Mouse (Mus musculus): ENCODE results near the gene Fam131a. TPM values are rescaled to one million over a fixed set of nuclear protein-coding genes. Genes with fewer than 3 reads are reported as not detected.

Fam131a gene
- polyA plus RNA-seq, 1 experiment from 2014 or later = 48.6 TPM

GRCm38 (mm10) chr16:20710370-20710769 lies 17.3 kb downstream of the Fam131a start:
- Histone ChIP-seq H3K9me3 (replicated peaks) (no peaks in the 10 kb centered on the region), H3K9ac (replicated peaks) (no peak overlapping the region), H3K36me3 (peaks cover 56% of the 10 kb centered on the region), H3K4me3 (replicated peaks) (no peak overlapping the region), H3K27me3 (replicated peaks) (no peaks in the 10 kb centered on the region), H3K4me1 (peaks cover 27% of the 10 kb centered on the region), H3K4me2 (no peak overlapping the region), H3K27ac (replicated peaks) (no peak overlapping the region)
- 95% methylated on average over 11 of the region's 11 CpGs for WGBS
- no peak for ATAC-seq (ENCODE audit: low FRiP score)

DNA sequence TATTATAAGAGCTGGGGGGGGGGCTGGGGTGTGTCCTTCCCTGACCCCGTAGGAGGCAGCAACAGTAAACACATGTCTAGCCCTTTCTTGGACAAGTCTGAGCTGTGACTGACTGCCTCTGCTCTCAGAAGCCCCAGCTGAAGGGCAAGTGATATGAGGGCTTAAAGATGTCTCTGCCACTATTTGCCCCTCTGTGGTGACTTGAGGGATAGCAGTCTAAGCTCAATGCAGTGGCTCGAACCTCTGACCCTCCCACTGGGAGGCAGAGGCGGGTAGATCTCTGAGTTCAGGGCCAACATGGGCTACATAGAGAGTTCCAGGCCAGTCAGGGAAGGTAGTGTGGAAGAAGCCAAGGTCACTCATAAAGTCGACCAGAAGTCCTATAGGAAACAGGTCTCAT lies 17.8 kb downstream of the Fam131a start:
- peaks cover 52% of the 10 kb centered on the region for H3K36me3 ChIP-seq
- ATAC-seq (ENCODE audit: low FRiP score) = no peak

GRCm38 (mm10) chr16:20712190-20712589 lies 19.1 kb downstream of the Fam131a start:
- no peaks in the 10 kb centered on the region for H3K27me3 ChIP-seq (replicated peaks)
- no peak overlapping the region for H3K4me2 ChIP-seq
- ATAC-seq (ENCODE audit: low FRiP score) = no peak
- H3K4me1 ChIP-seq = peaks cover 39% of the 10 kb centered on the region
- no peak overlapping the region for H3K27ac ChIP-seq (replicated peaks)
- peaks cover 40% of the 10 kb centered on the region for H3K36me3 ChIP-seq
- 80% methylated on average over 9 of the region's 9 CpGs for WGBS
- no peak overlapping the region for H3K4me3 ChIP-seq (replicated peaks)
- H3K9me3 ChIP-seq (replicated peaks) = no peaks in the 10 kb centered on the region
- H3K9ac ChIP-seq (replicated peaks) = no peak overlapping the region

More for the DNA sequence above, 17.8 kb downstream of the Fam131a start:
- Histone ChIP-seq H3K4me1 (peaks cover 30% of the 10 kb centered on the region), H3K27me3 (replicated peaks) (no peaks in the 10 kb centered on the region), H3K4me2 (no peak overlapping the region), H3K4me3 (replicated peaks) (no peak overlapping the region), H3K27ac (replicated peaks) (no peak overlapping the region), H3K9me3 (replicated peaks) (no peaks in the 10 kb centered on the region), H3K9ac (replicated peaks) (no peak overlapping the region)
- 84% methylated on average over 4 of the region's 4 CpGs for WGBS

DNA sequence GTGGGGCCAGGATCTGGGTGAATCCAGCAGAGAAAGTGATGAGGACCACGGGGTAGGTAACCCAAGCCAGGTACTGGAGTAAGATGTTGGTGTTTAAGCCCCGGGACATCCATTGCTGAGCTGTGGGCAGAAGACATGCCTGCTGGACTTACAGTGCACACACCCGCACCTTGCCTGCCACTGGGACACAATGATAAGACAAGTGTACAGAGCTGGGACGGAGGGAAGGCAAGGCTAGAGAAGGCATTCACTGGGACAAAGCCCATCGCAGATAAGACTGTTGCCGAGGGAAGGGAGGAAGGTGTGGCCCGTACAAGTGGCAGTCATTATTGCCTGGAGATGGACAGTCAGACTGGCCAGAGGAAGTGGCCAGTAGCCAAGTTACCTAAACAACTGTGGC lies 19.8 kb downstream of the Fam131a start:
- peaks cover 33% of the 10 kb centered on the region for H3K36me3 ChIP-seq
- WGBS = 90% methylated on average over 7 of the region's 7 CpGs
- no peak for ATAC-seq (ENCODE audit: low FRiP score)

DNA sequence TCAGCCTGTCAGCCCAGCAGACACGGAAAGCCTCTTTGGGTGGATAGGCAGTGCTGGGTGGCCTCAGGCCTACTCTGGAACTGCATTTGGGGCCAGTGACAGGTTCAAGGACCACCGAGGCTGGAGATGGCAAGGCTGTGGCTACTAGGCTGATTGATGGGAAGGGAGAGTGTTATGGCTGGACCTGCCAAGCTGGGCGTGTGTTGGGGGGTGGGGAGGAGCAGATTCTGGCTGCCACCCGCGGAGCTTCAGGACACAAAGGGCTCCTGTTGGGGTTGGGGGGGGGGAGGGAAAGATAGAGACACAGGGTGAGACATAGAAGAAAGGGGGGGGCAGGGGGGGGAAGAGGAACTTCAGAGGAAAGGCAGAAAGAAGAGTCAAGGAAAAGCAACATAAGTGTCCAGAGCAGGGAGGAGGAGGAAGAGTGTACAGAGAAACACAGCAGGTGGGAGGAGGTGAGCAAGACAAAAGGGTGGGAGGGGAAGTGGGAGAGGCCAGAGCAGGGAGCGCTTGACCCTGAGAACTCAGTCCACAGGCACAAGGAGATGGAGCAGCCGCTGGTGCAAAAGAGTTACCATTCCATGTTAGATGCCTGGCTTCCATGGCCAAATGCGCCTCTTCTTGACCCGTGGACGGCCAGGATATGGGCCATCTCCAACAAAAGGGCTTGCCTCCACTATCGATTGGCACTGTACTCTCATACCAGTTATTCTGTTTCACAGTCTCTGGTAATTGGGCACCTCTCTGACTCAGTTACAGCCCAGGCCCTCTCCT lies 21.5 kb downstream of the Fam131a start:
- Histone ChIP-seq H3K36me3 (peaks cover 28% of the 10 kb centered on the region), H3K4me1 (peaks cover 50% of the 10 kb centered on the region), H3K9ac (replicated peaks) (peak overlapping the region; percentile 63), H3K4me3 (replicated peaks) (peak overlapping the region; percentile 55), H3K27me3 (replicated peaks) (no peaks in the 10 kb centered on the region), H3K27ac (replicated peaks) (no peak overlapping the region), H3K4me2 (peak overlapping the region; percentile 95), H3K9me3 (replicated peaks) (no peaks in the 10 kb centered on the region)
- WGBS = 30% methylated on average over 11 of the region's 11 CpGs
- ATAC-seq (ENCODE audit: low FRiP score) = no peak

More for the DNA sequence above, 19.8 kb downstream of the Fam131a start:
- Histone ChIP-seq H3K9me3 (replicated peaks) (no peaks in the 10 kb centered on the region), H3K4me1 (peaks cover 41% of the 10 kb centered on the region), H3K4me3 (replicated peaks) (no peak overlapping the region), H3K27ac (replicated peaks) (no peak overlapping the region), H3K4me2 (no peak overlapping the region), H3K27me3 (replicated peaks) (no peaks in the 10 kb centered on the region), H3K9ac (replicated peaks) (no peak overlapping the region)

DNA sequence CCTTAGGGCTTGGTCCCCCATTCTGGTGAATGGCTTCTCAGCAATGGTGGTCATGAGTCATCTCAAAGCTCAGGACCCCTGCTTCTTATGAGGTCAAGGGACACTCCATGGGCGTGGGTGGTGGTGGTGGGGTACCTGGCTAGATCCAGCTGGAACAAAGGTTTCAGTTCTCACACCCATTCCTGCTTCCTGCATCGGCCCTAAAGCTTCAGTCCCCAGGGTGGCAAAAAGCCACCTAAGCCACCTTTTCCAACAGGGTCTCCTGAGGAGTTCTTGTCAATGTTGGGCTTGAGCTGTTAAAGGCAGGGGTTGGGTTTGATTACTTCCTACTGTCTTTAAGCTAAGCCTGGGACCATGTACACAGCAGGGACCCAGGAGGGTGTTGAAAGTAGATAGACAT lies 22.1 kb downstream of the Fam131a start:
- H3K4me3 ChIP-seq (replicated peaks) = peak overlapping the region; percentile 55
- 68% methylated on average over 2 of the region's 2 CpGs for WGBS
- peak overlapping the region; percentile 94; the same call in 1 of the 2 replicates for H3K27ac ChIP-seq (replicated peaks)
- H3K4me1 ChIP-seq = peaks cover 50% of the 10 kb centered on the region
- no peak for ATAC-seq (ENCODE audit: low FRiP score)
- H3K4me2 ChIP-seq = peak overlapping the region; percentile 95
- H3K27me3 ChIP-seq (replicated peaks) = no peaks in the 10 kb centered on the region
- peaks cover 29% of the 10 kb centered on the region for H3K36me3 ChIP-seq
- H3K9ac ChIP-seq (replicated peaks) = peak overlapping the region; percentile 63
- no peaks in the 10 kb centered on the region for H3K9me3 ChIP-seq (replicated peaks)

GRCm38 (mm10) chr16:20715566-20715965 lies 22.5 kb downstream of the Fam131a start:
- under 1% methylated on average over 12 of the region's 12 CpGs for WGBS
- ATAC-seq (ENCODE audit: low FRiP score) = no peak
- no peaks in the 10 kb centered on the region for H3K27me3 ChIP-seq (replicated peaks)

GRCm38 (mm10) chr16:20715976-20716840 lies 23.2 kb downstream of the Fam131a start:
- Histone ChIP-seq H3K4me1 (peaks cover 50% of the 10 kb centered on the region), H3K4me3 (replicated peaks) (peak overlapping the region; percentile 55), H3K27ac (replicated peaks) (peak overlapping the region; percentile 94), H3K36me3 (peaks cover 24% of the 10 kb centered on the region), H3K9me3 (replicated peaks) (no peaks in the 10 kb centered on the region), H3K4me2 (peak overlapping the region; percentile 95), H3K9ac (replicated peaks) (peak overlapping the region; percentile 63), H3K27me3 (replicated peaks) (no peaks in the 10 kb centered on the region)
- peak; percentile 75 for ATAC-seq (ENCODE audit: low FRiP score)
- WGBS = under 1% methylated on average over 66 of the region's 68 CpGs

More at GRCm38 (mm10) chr16:20715566-20715965, 22.5 kb downstream of the Fam131a start:
- peak overlapping the region; percentile 63 for H3K9ac ChIP-seq (replicated peaks)
- H3K4me1 ChIP-seq = peaks cover 50% of the 10 kb centered on the region
- peaks cover 28% of the 10 kb centered on the region for H3K36me3 ChIP-seq
- H3K4me2 ChIP-seq = peak overlapping the region; percentile 95
- peak overlapping the region; percentile 55 for H3K4me3 ChIP-seq (replicated peaks)
- peak overlapping the region; percentile 94 for H3K27ac ChIP-seq (replicated peaks)
- H3K9me3 ChIP-seq (replicated peaks) = no peaks in the 10 kb centered on the region

DNA sequence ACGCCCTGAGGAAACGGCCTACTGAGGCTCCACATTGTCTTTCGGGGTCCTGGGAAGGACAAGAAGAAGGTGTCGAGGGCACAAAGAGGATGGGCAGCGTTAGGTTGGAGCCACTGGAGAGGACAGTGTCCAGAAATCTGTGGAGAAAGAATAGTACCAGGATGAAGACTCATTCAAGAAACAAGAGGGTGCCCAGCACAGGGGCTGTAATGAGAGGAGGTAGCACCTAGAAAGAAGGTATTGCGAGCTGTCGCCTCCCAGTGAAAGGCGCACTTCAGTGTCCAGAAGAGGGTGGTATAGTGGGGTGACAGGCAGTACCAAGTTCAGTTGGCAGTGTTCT lies 23.8 kb downstream of the Fam131a start:
- ATAC-seq (ENCODE audit: low FRiP score) = peak; percentile 34; the same call in 1 of the 2 replicates

GRCm38 (mm10) chr16:20717181-20717977 lies 24.3 kb downstream of the Fam131a start, which contains the start of the genes Polr2h and Clcn2:
Gene Polr2h, plus strand, starts transcription at chr16:20717665.
Gene Clcn2, minus strand, starts transcription at chr16:20717746.
- Histone ChIP-seq H3K27me3 (replicated peaks) (no peaks in the 10 kb centered on the region), H3K27ac (replicated peaks) (peak within 1 kb of the TSS; percentile 94), H3K9ac (replicated peaks) (peak within 1 kb of the TSS; percentile 63), H3K36me3 (peaks cover 26% of the 10 kb centered on the region), H3K9me3 (replicated peaks) (no peaks in the 10 kb centered on the region), H3K4me2 (peak within 1 kb of the TSS; percentile 95), H3K4me3 (replicated peaks) (peak within 1 kb of the TSS; percentile 55), H3K4me1 (peaks cover 50% of the 10 kb centered on the region)
- under 1% methylated on average over 62 of the region's 62 CpGs for WGBS
- ATAC-seq (ENCODE audit: low FRiP score) = peak; percentile 87

More for the DNA sequence above, 23.8 kb downstream of the Fam131a start:
- H3K27me3 ChIP-seq (replicated peaks) = no peaks in the 10 kb centered on the region
- peaks cover 26% of the 10 kb centered on the region for H3K36me3 ChIP-seq
- no peaks in the 10 kb centered on the region for H3K9me3 ChIP-seq (replicated peaks)
- H3K27ac ChIP-seq (replicated peaks) = peak overlapping the region; percentile 94
- H3K4me1 ChIP-seq = peaks cover 50% of the 10 kb centered on the region
- peak overlapping the region; percentile 63 for H3K9ac ChIP-seq (replicated peaks)
- peak overlapping the region; percentile 55 for H3K4me3 ChIP-seq (replicated peaks)
- WGBS = 1% methylated on average over 8 of the region's 8 CpGs
- peak overlapping the region; percentile 95 for H3K4me2 ChIP-seq
